In genomic region chr2:28910877-28911276, GRCm38 (mm10) we compare ENCODE assay signal across 17 mouse cellular contexts. TPM values are rescaled to one million over a fixed set of nuclear protein-coding genes. Genes with fewer than 3 reads are reported as not detected.
DNase-seq lines count a peak whose midpoint lies in the region; ATAC-seq lines count a peak whose summit lies in the region.
"Had no signal": no experiment of that assay in that cellular context is flagged by ENCODE, and none has a peak within 500 bp of the region (broad histone marks: within the 10 kb centered on the region; RNA-seq: fewer than 3 reads in every experiment).

No protein-coding gene starts in this region.

- WGBS in embryonic facial prominence, embryonic 10.5 days = 2% methylated on average over 3 of the region's 3 CpGs
- WGBS in hindbrain, embryonic 16.5 days = 4% methylated on average over 3 of the region's 3 CpGs
- WGBS in midbrain, embryonic 15.5 days = 11% methylated on average over 3 of the region's 3 CpGs
- 4% methylated on average over 3 of the region's 3 CpGs for WGBS in kidney, embryonic 14.5 days

- H3K9ac ChIP-seq in hindbrain, embryonic 16.5 days (ENCODE audit: low read depth, low read length) = peak overlapping the region; percentile 56; the same call in 1 of the 2 replicates
- peak overlapping the region; percentile 26 for H3K9ac ChIP-seq in midbrain, embryonic 15.5 days
- H3K9ac ChIP-seq in kidney, embryonic 14.5 days (ENCODE audit: low read depth, low read length) = no peak overlapping the region
- H3K9ac ChIP-seq: embryonic facial prominence, embryonic 15.5 days; heart, embryonic 12.5 days; liver, embryonic 15.5 days had no signal

- peak; percentile 20 for DNase-seq in embryo, embryonic 9.5 days (ENCODE audit: extremely low spot score)
- DNase-seq in embryo, embryonic 10.5 days (ENCODE audit: low spot score) = no peak
- peak; percentile 25 for DNase-seq in embryonic facial prominence, embryonic 10.5 days (ENCODE audit: low spot score)
- no peak for DNase-seq in right cerebral cortex, adult 18-20 months
- DNase-seq in urinary bladder, adult 18-20 months (ENCODE audit: low spot score in 2 of 2) = no peak
- DNase-seq: adrenal gland, adult 8-10 months; cerebellum, adult 2 months; kidney, postnatal 25 days had no signal

- no peak for ATAC-seq in hindbrain, embryonic 16.5 days
- ATAC-seq in midbrain, embryonic 15.5 days (replicated peaks) = no peak
- ATAC-seq in kidney, embryonic 14.5 days (ENCODE audit: low FRiP score, low TSS enrichment) = no peak
- ATAC-seq: forebrain, embryonic 14.5 days; intestine, embryonic 16.5 days; lung, postnatal 0 days had no signal

- H3K27me3 ChIP-seq in embryonic facial prominence, embryonic 10.5 days (replicated peaks; ENCODE audit: low read depth, poor library complexity, severe bottlenecking) = peaks cover 100% of the 10 kb centered on the region
- H3K27me3 ChIP-seq in hindbrain, embryonic 16.5 days (replicated peaks; ENCODE audit: control insufficient read depth, insufficient read depth, low read length) = peaks cover 78% of the 10 kb centered on the region
- H3K27me3 ChIP-seq in midbrain, embryonic 15.5 days (replicated peaks) = peaks cover 69% of the 10 kb centered on the region
- peaks cover 88% of the 10 kb centered on the region for H3K27me3 ChIP-seq in kidney, embryonic 14.5 days (ENCODE audit: control insufficient read depth, insufficient read depth, low read length)

- no peaks in the 10 kb centered on the region for H3K9me3 ChIP-seq in embryonic facial prominence, embryonic 10.5 days
- H3K9me3 ChIP-seq in hindbrain, embryonic 16.5 days (ENCODE audit: control insufficient read depth, low read length) = no peaks in the 10 kb centered on the region
- no peaks in the 10 kb centered on the region for H3K9me3 ChIP-seq in midbrain, embryonic 15.5 days
- H3K9me3 ChIP-seq in kidney, embryonic 14.5 days (ENCODE audit: control insufficient read depth, low read length) = no peaks in the 10 kb centered on the region
- H3K9me3 ChIP-seq: embryonic facial prominence, embryonic 15.5 days; heart, embryonic 12.5 days; liver, embryonic 15.5 days had no signal

- H3K4me3 ChIP-seq in embryonic facial prominence, embryonic 10.5 days = peak overlapping the region; percentile 30; the same call in 1 of the 2 replicates
- H3K4me3 ChIP-seq in hindbrain, embryonic 16.5 days (ENCODE audit: low read length) = peak overlapping the region; percentile 37
- H3K4me3 ChIP-seq in midbrain, embryonic 15.5 days = peak overlapping the region; percentile 39
- H3K4me3 ChIP-seq in kidney, embryonic 14.5 days (ENCODE audit: low read length) = no peak overlapping the region
- H3K4me3 ChIP-seq: heart, embryonic 12.5 days; liver, embryonic 15.5 days had no signal

- H3K36me3 ChIP-seq in embryonic facial prominence, embryonic 10.5 days (replicated peaks) = peaks cover 9% of the 10 kb centered on the region
- H3K36me3 ChIP-seq in hindbrain, embryonic 16.5 days (ENCODE audit: control insufficient read depth, insufficient read depth, low read length) = no peaks in the 10 kb centered on the region
- no peaks in the 10 kb centered on the region for H3K36me3 ChIP-seq in midbrain, embryonic 15.5 days (replicated peaks)
- no peaks in the 10 kb centered on the region for H3K36me3 ChIP-seq in kidney, embryonic 14.5 days (ENCODE audit: control insufficient read depth, insufficient read depth, low read length)
- H3K36me3 ChIP-seq: liver, embryonic 15.5 days had no signal

- no peak overlapping the region for H3K27ac ChIP-seq in embryonic facial prominence, embryonic 10.5 days (replicated peaks)
- H3K27ac ChIP-seq in hindbrain, embryonic 16.5 days (ENCODE audit: low read depth, low read length) = peak overlapping the region; percentile 60; the same call in 1 of the 2 replicates
- peak overlapping the region; percentile 79 for H3K27ac ChIP-seq in midbrain, embryonic 15.5 days
- H3K27ac ChIP-seq in kidney, embryonic 14.5 days (ENCODE audit: low read depth, low read length) = no peak overlapping the region
- H3K27ac ChIP-seq: embryonic facial prominence, embryonic 15.5 days; liver, embryonic 15.5 days had no signal

- H3K4me2 ChIP-seq in hindbrain, embryonic 16.5 days (ENCODE audit: low read length) = peak overlapping the region; percentile 44
- H3K4me2 ChIP-seq in midbrain, embryonic 15.5 days = peak overlapping the region; percentile 41
- H3K4me2 ChIP-seq in kidney, embryonic 14.5 days (replicated peaks; ENCODE audit: low read depth, low read length) = no peak overlapping the region
- H3K4me2 ChIP-seq: embryonic facial prominence, embryonic 15.5 days; heart, embryonic 12.5 days; liver, embryonic 15.5 days had no signal

- H3K4me1 ChIP-seq in embryonic facial prominence, embryonic 10.5 days = peaks cover 33% of the 10 kb centered on the region
- peaks cover 16% of the 10 kb centered on the region for H3K4me1 ChIP-seq in hindbrain, embryonic 16.5 days (ENCODE audit: control insufficient read depth, insufficient read depth, low read depth, low read length)
- peaks cover 40% of the 10 kb centered on the region for H3K4me1 ChIP-seq in midbrain, embryonic 15.5 days
- peaks cover 12% of the 10 kb centered on the region for H3K4me1 ChIP-seq in kidney, embryonic 14.5 days (ENCODE audit: control insufficient read depth, insufficient read depth, low read length)
- H3K4me1 ChIP-seq: liver, embryonic 15.5 days had no signal

RNA-seq across cellular contexts. Expression of gene Barhl1, which starts 5.6 kb away (rescaled TPM):
- 1.2 and 1.4 TPM in 2 replicates for polyA plus RNA-seq in embryonic facial prominence, embryonic 10.5 days (2016; fragmentation: Nextera tagmentation; extraction: Ambion mirVana)
- polyA plus RNA-seq in hindbrain, embryonic 16.5 days (2015; fragmentation: Nextera tagmentation; extraction: Ambion mirVana) = 27.3 and 29.3 TPM in 2 replicates
- 53.5 and 77.8 TPM in 2 replicates for polyA plus RNA-seq in midbrain, embryonic 15.5 days (2015; fragmentation: Nextera tagmentation; extraction: Ambion mirVana)
- polyA plus RNA-seq in kidney, embryonic 14.5 days (2014; fragmentation: Nextera tagmentation; extraction: Ambion mirVana) = not detected in 2 replicates
- polyA plus RNA-seq: embryonic facial prominence, embryonic 15.5 days; heart, embryonic 12.5 days; intestine, embryonic 16.5 days; liver, embryonic 15.5 days had no signal

Comparison
In these comparisons a context has a peak if more than half of its experiments do, and no peak if none do; other contexts are left out.
1. DNase-seq: peak in embryo, embryonic 9.5 days (single experiment) and embryonic facial prominence, embryonic 10.5 days (single experiment); none in embryo, embryonic 10.5 days (single experiment), right cerebral cortex, adult 18-20 months (single experiment) and urinary bladder, adult 18-20 months (0 of 2).
2. H3K27ac ChIP-seq: peak in hindbrain, embryonic 16.5 days (single experiment) and midbrain, embryonic 15.5 days (single experiment); none in embryonic facial prominence, embryonic 10.5 days (single experiment) and kidney, embryonic 14.5 days (single experiment).
3. RNA of gene Barhl1, which starts 5.6 kb away (polyA plus RNA-seq): 53.5 to 77.8 TPM in midbrain, embryonic 15.5 days and 27.3 to 29.3 TPM in hindbrain, embryonic 16.5 days; 1.2 to 1.4 TPM in embryonic facial prominence, embryonic 10.5 days and not detected in kidney, embryonic 14.5 days; every median in the first group is over 10 times any median in the second.